Mouse (Mus musculus): ENCODE results near the gene Nop58. TPM values are rescaled to one million over a fixed set of nuclear protein-coding genes. Genes with fewer than 3 reads are reported as not detected.
A peak's percentile ranks its signal among the peaks of the same experiment; 100 is the strongest.

Nop58 gene
- polyA plus RNA-seq, 1 experiment = 52.3 TPM

DNA sequence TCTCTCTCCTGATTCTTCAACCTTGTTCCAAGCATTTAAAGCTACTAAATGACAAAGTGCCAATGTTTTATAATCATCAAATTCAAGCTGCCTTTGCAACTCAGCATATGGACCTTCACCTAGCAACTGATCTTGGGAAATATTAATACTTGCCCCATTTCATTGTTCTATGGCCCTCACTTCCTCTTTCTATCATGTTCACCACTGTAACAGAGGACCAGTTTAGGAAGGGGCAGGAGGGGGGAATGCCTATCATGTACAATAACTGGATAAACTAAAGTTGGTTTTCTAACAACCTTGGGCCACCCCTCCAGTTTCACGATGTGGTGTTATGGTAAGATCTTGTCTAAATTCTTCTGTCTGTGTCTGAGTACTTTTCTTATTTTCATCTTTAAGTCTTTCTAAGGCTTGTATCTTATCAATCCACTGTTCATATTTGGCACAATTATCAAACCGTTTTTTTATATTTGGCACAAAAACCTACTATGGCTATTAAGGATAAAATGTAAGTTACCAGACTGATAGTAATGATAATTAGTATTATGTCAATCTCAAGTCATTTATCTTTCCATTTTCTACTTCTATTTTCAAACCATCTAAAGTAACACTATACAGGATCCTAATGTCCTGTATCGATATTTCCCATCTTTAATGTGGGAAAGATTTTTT, 31.4 kb upstream of the Nop58 start:
- peaks cover 25% of the 10 kb centered on the region for H3K36me3 ChIP-seq (ENCODE audit: control insufficient read depth, insufficient read depth, low read length)
- no peaks in the 10 kb centered on the region for H3K4me1 ChIP-seq (replicated peaks; ENCODE audit: control insufficient read depth, insufficient read depth, low read length)
- no peaks in the 10 kb centered on the region for H3K27me3 ChIP-seq (ENCODE audit: control insufficient read depth, insufficient read depth, low read length)
- WGBS = 99% methylated on average over 3 of the region's 3 CpGs
- DNase-seq = no peak
- no peak overlapping the region for H3K4me3 ChIP-seq (ENCODE audit: control insufficient read depth, insufficient read depth, low read length)
- no peak overlapping the region for H3K27ac ChIP-seq (ENCODE audit: control insufficient read depth, insufficient read depth, low read length)
- TF ChIP-seq CTCF (IDR thresholded peaks at IDR 0.05; ENCODE audit: borderline replicate concordance, control insufficient read depth, extremely low read depth, insufficient read depth, low read length, poor library complexity) = no peak
- no peak for TF ChIP-seq POLR2A (IDR thresholded peaks at IDR 0.05; ENCODE audit: control insufficient read depth, extremely low read depth, insufficient read depth, low read length, poor library complexity)

DNA sequence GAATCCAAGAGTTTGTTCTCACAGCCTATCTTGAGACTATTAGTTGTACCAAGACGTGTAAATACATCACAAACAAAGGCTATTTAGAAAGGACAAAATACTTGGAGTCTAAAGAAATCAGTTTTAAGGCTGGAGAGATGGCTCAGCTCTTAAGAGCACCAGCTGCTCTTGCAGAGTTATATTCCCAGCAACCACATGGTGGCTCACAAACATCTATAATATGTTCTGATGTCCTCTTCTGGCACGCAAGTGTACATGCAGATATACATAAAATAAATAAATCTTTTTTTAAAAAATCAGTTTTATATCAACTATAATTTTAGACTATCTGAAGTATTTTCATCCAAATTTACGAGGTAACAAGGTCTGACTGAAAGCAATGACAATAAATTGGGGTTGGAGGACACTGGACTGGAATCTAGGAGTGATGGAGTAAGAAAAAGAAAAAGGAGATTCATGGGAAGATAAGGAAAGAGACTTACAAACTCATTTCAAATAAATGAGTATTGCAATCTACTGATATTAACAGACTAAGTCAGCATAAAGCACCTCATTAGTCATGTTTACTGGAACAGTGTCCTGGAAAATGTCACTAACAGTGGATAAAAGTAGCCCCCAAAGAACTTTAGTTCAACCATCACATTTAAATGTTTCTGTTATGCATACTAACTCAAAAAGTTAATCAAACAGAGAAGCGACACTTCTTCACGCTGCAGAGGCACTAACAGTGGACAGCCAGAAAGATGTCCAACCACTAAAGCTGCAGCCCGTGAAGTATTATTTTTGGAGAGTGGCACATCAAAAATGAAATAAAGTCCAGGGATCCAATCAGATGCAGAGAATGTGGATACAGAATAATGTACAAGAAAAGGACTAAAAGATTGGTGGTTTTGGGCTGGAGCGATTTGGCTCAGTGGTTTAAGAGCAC, 28.3 kb upstream of the Nop58 start:
- Histone ChIP-seq H3K36me3 (ENCODE audit: control insufficient read depth, insufficient read depth, low read length) (peaks cover 16% of the 10 kb centered on the region), H3K4me1 (replicated peaks; ENCODE audit: control insufficient read depth, insufficient read depth, low read length) (no peaks in the 10 kb centered on the region), H3K27me3 (ENCODE audit: control insufficient read depth, insufficient read depth, low read length) (no peaks in the 10 kb centered on the region), H3K27ac (ENCODE audit: control insufficient read depth, insufficient read depth, low read length) (no peak overlapping the region), H3K4me3 (ENCODE audit: control insufficient read depth, insufficient read depth, low read length) (no peak overlapping the region)
- TF ChIP-seq POLR2A (IDR thresholded peaks at IDR 0.05; ENCODE audit: control insufficient read depth, extremely low read depth, insufficient read depth, low read length, poor library complexity) (no peak), CTCF (IDR thresholded peaks at IDR 0.05; ENCODE audit: borderline replicate concordance, control insufficient read depth, extremely low read depth, insufficient read depth, low read length, poor library complexity) (no peak)
- no peak for DNase-seq
- 95% methylated on average over 7 of the region's 7 CpGs for WGBS

DNA sequence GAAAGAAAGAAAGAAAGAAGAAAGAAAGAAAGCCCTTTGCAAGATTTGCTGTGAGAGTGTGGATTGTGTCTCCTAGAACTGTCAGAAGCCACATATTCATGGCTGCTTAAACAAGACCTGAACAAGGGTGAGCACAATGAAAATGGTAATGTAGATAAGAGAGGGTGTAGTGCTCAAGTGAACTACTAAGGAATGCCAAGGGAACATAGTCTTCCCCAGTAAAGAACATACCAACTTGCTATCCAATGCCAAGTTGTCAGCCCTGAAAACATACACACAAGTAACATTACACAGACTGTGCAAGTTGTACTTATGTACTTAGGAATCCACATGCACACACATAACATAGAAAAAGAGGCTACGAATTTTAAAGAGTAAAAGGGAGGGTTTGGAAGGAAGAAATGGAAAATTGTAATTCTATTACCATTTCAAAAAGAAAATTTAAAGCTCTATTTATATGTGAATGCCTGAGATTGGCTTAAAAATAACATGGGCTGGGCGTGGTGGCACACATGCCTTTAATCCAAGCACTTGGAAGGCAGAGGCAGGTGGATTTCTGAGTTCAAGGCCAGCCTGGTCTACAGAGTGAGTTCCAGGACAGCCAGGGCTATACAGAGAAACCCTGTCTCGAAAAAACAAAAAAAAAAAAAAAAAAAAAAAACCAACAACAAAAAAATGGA, 21.2 kb upstream of the Nop58 start:
- DNase-seq = no peak
- TF ChIP-seq POLR2A (IDR thresholded peaks at IDR 0.05; ENCODE audit: control insufficient read depth, extremely low read depth, insufficient read depth, low read length, poor library complexity) (no peak), CTCF (IDR thresholded peaks at IDR 0.05; ENCODE audit: borderline replicate concordance, control insufficient read depth, extremely low read depth, insufficient read depth, low read length, poor library complexity) (no peak)
- Histone ChIP-seq H3K36me3 (ENCODE audit: control insufficient read depth, insufficient read depth, low read length) (no peaks in the 10 kb centered on the region; the same call in 1 of the 2 replicates), H3K27ac (ENCODE audit: control insufficient read depth, insufficient read depth, low read length) (no peak overlapping the region), H3K27me3 (ENCODE audit: control insufficient read depth, insufficient read depth, low read length) (no peaks in the 10 kb centered on the region), H3K4me3 (ENCODE audit: control insufficient read depth, insufficient read depth, low read length) (no peak overlapping the region), H3K4me1 (replicated peaks; ENCODE audit: control insufficient read depth, insufficient read depth, low read length) (no peaks in the 10 kb centered on the region)
- 85% methylated on average over 3 of the region's 3 CpGs for WGBS

DNA sequence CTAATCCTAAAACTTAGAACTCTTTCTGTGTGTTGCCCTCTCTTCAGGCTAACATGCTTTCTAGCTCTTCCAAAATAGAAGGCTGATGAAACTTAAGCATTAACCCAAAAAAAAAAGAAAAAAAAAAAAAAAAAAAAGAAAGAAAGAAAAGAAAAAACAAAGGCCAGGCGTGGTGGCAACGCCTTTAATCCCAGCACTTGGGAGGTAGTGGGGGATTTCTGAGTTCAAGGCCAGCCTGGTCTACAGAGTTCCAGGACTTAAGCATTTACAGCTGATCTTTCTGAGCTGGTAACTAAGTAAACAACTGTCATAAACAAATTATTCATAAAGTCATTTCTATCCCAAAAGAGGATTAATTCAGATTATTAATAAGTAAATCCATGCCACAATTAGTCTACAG, 15.9 kb upstream of the Nop58 start:
- H3K27ac ChIP-seq (ENCODE audit: control insufficient read depth, insufficient read depth, low read length) = no peak overlapping the region
- no peak for DNase-seq
- 0 out of 2 replicates have a peak, but pooled peaks cover 3% of the 10 kb centered on the region for H3K4me1 ChIP-seq (replicated peaks; ENCODE audit: control insufficient read depth, insufficient read depth, low read length)
- TF ChIP-seq POLR2A (IDR thresholded peaks at IDR 0.05; ENCODE audit: control insufficient read depth, extremely low read depth, insufficient read depth, low read length, poor library complexity) (no peak), CTCF (IDR thresholded peaks at IDR 0.05; ENCODE audit: borderline replicate concordance, control insufficient read depth, extremely low read depth, insufficient read depth, low read length, poor library complexity) (no peak)
- H3K36me3 ChIP-seq (ENCODE audit: control insufficient read depth, insufficient read depth, low read length) = no peaks in the 10 kb centered on the region; the same call in 1 of the 2 replicates
- H3K27me3 ChIP-seq (ENCODE audit: control insufficient read depth, insufficient read depth, low read length) = no peaks in the 10 kb centered on the region
- no peak overlapping the region for H3K4me3 ChIP-seq (ENCODE audit: control insufficient read depth, insufficient read depth, low read length)
- 70% methylated on average over 2 of the region's 2 CpGs for WGBS

DNA sequence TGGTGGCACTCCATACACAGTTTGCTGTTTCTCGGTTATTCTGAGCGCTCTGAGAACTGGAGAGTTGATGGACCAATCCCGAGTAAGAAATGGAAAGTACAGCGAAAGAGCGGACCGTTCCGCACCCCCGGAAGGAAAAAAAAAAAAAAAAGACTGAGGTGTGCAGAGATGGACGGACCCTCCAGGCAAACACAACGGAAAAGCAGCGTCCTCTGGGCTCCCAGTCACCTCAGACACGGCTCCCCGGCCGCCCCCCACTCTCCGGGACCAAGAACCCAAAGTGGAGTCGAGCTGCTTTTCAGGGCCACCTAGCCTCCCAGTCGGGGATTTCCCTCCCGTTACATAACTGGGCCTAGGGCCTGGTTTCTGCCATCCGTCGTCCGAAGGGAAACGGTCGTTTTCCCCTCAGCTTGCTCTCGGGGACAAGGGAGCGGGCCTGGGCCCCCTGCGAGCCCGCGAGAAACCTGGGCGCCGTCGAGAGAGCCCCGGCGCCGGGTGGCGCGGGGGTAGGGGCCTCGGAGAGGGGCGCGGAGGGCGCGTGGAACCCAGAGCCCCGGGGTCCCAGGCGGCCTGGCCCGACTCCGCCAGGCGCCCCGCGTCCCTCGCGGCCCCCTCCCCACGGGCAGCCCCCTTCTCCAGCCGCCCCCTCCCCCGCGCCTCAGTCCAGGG, 14.7 kb upstream of the Nop58 start:
- WGBS = under 1% methylated on average over 54 of the region's 54 CpGs
- no peaks in the 10 kb centered on the region for H3K27me3 ChIP-seq (ENCODE audit: control insufficient read depth, insufficient read depth, low read length)
- peak; percentile 39 for DNase-seq

More for the DNA sequence above, 14.7 kb upstream of the Nop58 start:
- no peaks in the 10 kb centered on the region; the same call in 1 of the 2 replicates for H3K36me3 ChIP-seq (ENCODE audit: control insufficient read depth, insufficient read depth, low read length)
- peak overlapping the region; percentile 93 for H3K4me3 ChIP-seq (ENCODE audit: control insufficient read depth, insufficient read depth, low read length)
- TF ChIP-seq CTCF (IDR thresholded peaks at IDR 0.05; ENCODE audit: borderline replicate concordance, control insufficient read depth, extremely low read depth, insufficient read depth, low read length, poor library complexity) = no peak
- no peak for TF ChIP-seq POLR2A (IDR thresholded peaks at IDR 0.05; ENCODE audit: control insufficient read depth, extremely low read depth, insufficient read depth, low read length, poor library complexity)
- H3K27ac ChIP-seq (ENCODE audit: control insufficient read depth, insufficient read depth, low read length) = peak overlapping the region; percentile 72; the same call in 1 of the 2 replicates
- 0 out of 2 replicates have a peak, but pooled peaks cover 3% of the 10 kb centered on the region for H3K4me1 ChIP-seq (replicated peaks; ENCODE audit: control insufficient read depth, insufficient read depth, low read length)
